Mouse (Mus musculus) liver, embryonic 14.5 days (tissue): ENCODE results near the gene Pacsin2.

Experiments
- CTCF ChIP-seq: IDR thresholded peaks from 2 replicates; pipeline ENCODE4 v1.5.1; 2016; ENCODE audit warnings: antibody characterized with exemption, low read depth, control low read depth
- EP300 ChIP-seq: IDR thresholded peaks from 2 replicates; pipeline ENCODE4 v1.6.1; 2016; ENCODE audit warnings: antibody characterized with exemption, low read depth

DNA sequence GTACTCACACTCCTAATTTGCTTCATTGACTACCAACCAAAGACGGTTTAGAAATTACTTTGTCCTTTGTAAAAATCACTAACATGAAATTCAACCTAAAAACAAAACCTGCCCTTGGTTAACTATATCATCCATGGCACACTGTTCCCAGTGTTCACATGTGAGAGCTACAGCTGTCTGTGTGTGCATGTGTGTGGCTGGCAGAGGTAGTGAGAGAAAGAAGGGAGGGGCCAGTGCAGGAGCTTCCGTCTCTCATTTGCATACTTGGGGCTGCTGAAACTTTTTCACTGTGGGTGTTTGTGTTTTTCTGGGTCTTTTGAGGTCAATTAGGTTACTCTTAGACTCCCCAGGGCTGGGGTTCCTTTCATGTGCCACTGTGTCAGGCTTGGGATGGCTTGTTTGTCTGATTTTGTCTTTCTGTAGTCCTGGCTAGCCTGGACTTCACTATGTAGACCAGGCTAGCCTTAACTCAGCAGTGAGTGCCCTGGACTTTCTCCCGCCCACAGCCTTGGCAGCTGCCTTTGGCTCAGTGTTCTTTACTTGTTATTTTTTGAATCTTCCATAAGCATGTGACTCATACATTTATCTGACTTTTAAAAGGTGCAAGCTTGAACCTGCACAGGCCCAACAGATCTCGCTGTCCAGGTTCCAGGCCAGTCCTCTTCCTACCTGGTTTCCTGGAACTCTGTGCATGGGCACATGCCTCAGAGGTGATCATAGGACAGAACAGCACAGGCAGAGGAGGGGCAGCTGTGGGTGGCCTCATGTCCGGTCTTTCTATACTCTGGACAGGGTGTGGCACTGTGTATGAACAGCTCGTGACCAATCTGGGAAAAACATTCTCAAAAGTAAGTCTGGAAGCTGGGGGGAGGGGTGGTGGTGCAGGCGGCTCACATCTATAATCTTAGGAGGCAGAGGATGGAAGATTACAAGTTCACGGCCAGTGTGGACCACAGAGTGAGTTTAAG, 126.2 kb downstream of the Pacsin2 start:
- TF ChIP-seq CTCF (no peak), EP300 (no peak)
